In genomic region chr9:7833421-7833820, GRCm38 (mm10) we compare ENCODE assay signal across 10 mouse cellular contexts. TPM values are rescaled to one million over a fixed set of nuclear protein-coding genes. Genes with fewer than 3 reads are reported as not detected.
DNase-seq lines count a peak whose midpoint lies in the region; ATAC-seq lines count a peak whose summit lies in the region.
"Had no signal": no experiment of that assay in that cellular context is flagged by ENCODE, and none has a peak within 500 bp of the region (broad histone marks: within the 10 kb centered on the region; RNA-seq: fewer than 3 reads in every experiment).

No protein-coding gene starts in this region.

- peaks cover 27% of the 10 kb centered on the region for H3K36me3 ChIP-seq in kidney, embryonic 15.5 days
- peaks cover 36% of the 10 kb centered on the region for H3K36me3 ChIP-seq in embryonic facial prominence, embryonic 10.5 days (replicated peaks)
- H3K36me3 ChIP-seq in limb, embryonic 15.5 days: peaks cover 21% of the 10 kb centered on the region

- DNase-seq in kidney, postnatal 25 days: no peak
- DNase-seq in CD4-positive helper T cell, adult 2 months (ENCODE audit: low read depth, low spot score): peak; percentile 16
- DNase-seq in embryonic facial prominence, embryonic 10.5 days (ENCODE audit: low spot score): no peak
- DNase-seq in cerebellum, adult 11 months: no peak
- no peak for DNase-seq in urinary bladder, postnatal 4 days (ENCODE audit: low spot score in 2 of 2)
- DNase-seq: cerebellum, adult 9-11 months; gastrocnemius, postnatal 36 days; layer of hippocampus, adult 9-11 months had no signal

- H3K27me3 ChIP-seq in kidney, embryonic 15.5 days: no peaks in the 10 kb centered on the region
- H3K27me3 ChIP-seq in embryonic facial prominence, embryonic 10.5 days (replicated peaks; ENCODE audit: low read depth, poor library complexity, severe bottlenecking): no peaks in the 10 kb centered on the region
- H3K27me3 ChIP-seq in limb, embryonic 15.5 days: no peaks in the 10 kb centered on the region

- no peak overlapping the region for H3K27ac ChIP-seq in kidney, embryonic 15.5 days
- H3K27ac ChIP-seq in embryonic facial prominence, embryonic 10.5 days (replicated peaks): no peak overlapping the region
- no peak overlapping the region for H3K27ac ChIP-seq in limb, embryonic 15.5 days

- ATAC-seq in kidney, embryonic 15.5 days (replicated peaks; ENCODE audit: low FRiP score): no peak
- ATAC-seq in limb, embryonic 15.5 days (ENCODE audit: insufficient number of reproducible peaks, low FRiP score, low TSS enrichment, low read depth): no peak

- H3K4me1 ChIP-seq in kidney, embryonic 15.5 days: peaks cover 29% of the 10 kb centered on the region
- peaks cover 27% of the 10 kb centered on the region for H3K4me1 ChIP-seq in embryonic facial prominence, embryonic 10.5 days
- H3K4me1 ChIP-seq in limb, embryonic 15.5 days: peaks cover 16% of the 10 kb centered on the region; the same call in 1 of the 2 replicates

- peak overlapping the region; percentile 8; the same call in 1 of the 2 replicates for H3K4me2 ChIP-seq in kidney, embryonic 15.5 days
- peak overlapping the region; percentile 5 for H3K4me2 ChIP-seq in limb, embryonic 15.5 days

- H3K4me3 ChIP-seq in kidney, embryonic 15.5 days (replicated peaks): no peak overlapping the region
- H3K4me3 ChIP-seq in embryonic facial prominence, embryonic 10.5 days: 0 out of 2 replicates have a peak overlapping the region, but pooled peaks have one; percentile 3
- no peak overlapping the region for H3K4me3 ChIP-seq in limb, embryonic 15.5 days

- H3K9me3 ChIP-seq in kidney, embryonic 15.5 days (replicated peaks): no peaks in the 10 kb centered on the region
- H3K9me3 ChIP-seq in embryonic facial prominence, embryonic 10.5 days: no peaks in the 10 kb centered on the region
- no peaks in the 10 kb centered on the region for H3K9me3 ChIP-seq in limb, embryonic 15.5 days

- no peak overlapping the region for H3K9ac ChIP-seq in kidney, embryonic 15.5 days
- H3K9ac ChIP-seq in limb, embryonic 15.5 days: no peak overlapping the region

- WGBS in kidney, embryonic 15.5 days: 90% methylated on average over 6 of the region's 6 CpGs
- WGBS in embryonic facial prominence, embryonic 10.5 days: 93% methylated on average over 6 of the region's 6 CpGs
- WGBS in limb, embryonic 15.5 days: 89% methylated on average over 6 of the region's 6 CpGs

RNA-seq across cellular contexts. Expression of gene Birc2, which starts 3.4 kb away (rescaled TPM):
- polyA plus RNA-seq in kidney, embryonic 15.5 days (2015; fragmentation: Nextera tagmentation; extraction: Ambion mirVana): 35.6 and 37.9 TPM in 2 replicates
- polyA plus RNA-seq in embryonic facial prominence, embryonic 10.5 days (2016; fragmentation: Nextera tagmentation; extraction: Ambion mirVana): 30.3 and 35.9 TPM in 2 replicates
- polyA plus RNA-seq in limb, embryonic 15.5 days (2015; fragmentation: Nextera tagmentation; extraction: Ambion mirVana): 35.3 and 37.1 TPM in 2 replicates

RNA-seq across cellular contexts. Expression of gene Birc3, which starts 39.6 kb away (rescaled TPM):
- 6.6 and 7.9 TPM in 2 replicates for polyA plus RNA-seq in kidney, embryonic 15.5 days (2015; fragmentation: Nextera tagmentation; extraction: Ambion mirVana)
- 4.5 and 4.6 TPM in 2 replicates for polyA plus RNA-seq in embryonic facial prominence, embryonic 10.5 days (2016; fragmentation: Nextera tagmentation; extraction: Ambion mirVana)
- 15.9 and 16.6 TPM in 2 replicates for polyA plus RNA-seq in limb, embryonic 15.5 days (2015; fragmentation: Nextera tagmentation; extraction: Ambion mirVana)
